Mouse (Mus musculus) heart, postnatal 0 days (tissue): ENCODE data around the gene Rpl13. TPM values are rescaled to one million over a fixed set of nuclear protein-coding genes. Genes with fewer than 3 reads are reported as not detected.
"Not testable (repeated sequence)": the region's sequence is repeated elsewhere in the genome, so short reads cannot be mapped to it uniquely, and the experiment has no call there.

Source experiments
- ATAC-seq: fragments of 200-750 bp; cut with Nextera tagmentation; 2 replicates; pipeline ENCODE4 v1.8.0; 2017; ENCODE audit warnings: low read depth, moderate number of reproducible peaks, moderate library complexity; ENCODE audit not compliant: insufficient read depth
- DNase-seq: peaks from one replicate; pipeline ENCODE4 v3.0.0-alpha.2; 2016; ENCODE audit warnings: low spot score
- H3K27ac ChIP-seq: fragments of 300-500 bp; sonication (generic); 2 replicates; pipeline ENCODE4 v1.5.1; 2014; ENCODE audit warnings: low read depth, mild to moderate bottlenecking
- H3K27me3 ChIP-seq: fragments of 300-500 bp; sonication (generic); 2 replicates; pipeline ENCODE4 v1.6.1; 2014; ENCODE audit warnings: low read length, mixed read lengths; ENCODE audit not compliant: control insufficient read depth, insufficient read depth
- H3K36me3 ChIP-seq: fragments of 300-500 bp; sonication (generic); replicated peaks from 2 replicates; pipeline ENCODE4 v1.6.1; 2014; ENCODE audit warnings: low read length, mixed read lengths; ENCODE audit not compliant: control insufficient read depth, insufficient read depth
- H3K4me1 ChIP-seq: fragments of 300-500 bp; sonication (generic); 2 replicates; pipeline ENCODE4 v1.6.1; 2014; ENCODE audit warnings: antibody characterized with exemption; ENCODE audit not compliant: control insufficient read depth, insufficient read depth
- H3K4me2 ChIP-seq: fragments of 300-500 bp; sonication (generic); 2 replicates; pipeline ENCODE4 v1.6.1; 2014; ENCODE audit warnings: low read depth, mild to moderate bottlenecking, low read length, moderate library complexity
- H3K4me3 ChIP-seq: fragments of 300-500 bp; sonication (generic); 2 replicates; pipeline ENCODE4 v1.5.1; 2014; ENCODE audit warnings: low read depth, low read length
- H3K9ac ChIP-seq: fragments of 300-500 bp; sonication (generic); replicated peaks from 2 replicates; pipeline ENCODE4 v1.6.1; 2014; ENCODE audit warnings: low read depth, low read length, mixed read lengths
- H3K9me3 ChIP-seq: fragments of 300-500 bp; sonication (generic); replicated peaks from 2 replicates; pipeline ENCODE4 v1.6.1; 2016; ENCODE audit warnings: low read length; ENCODE audit not compliant: control insufficient read depth
- CTCF ChIP-seq: IDR thresholded peaks from 2 replicates; pipeline ENCODE4 v1.5.1; 2016; ENCODE audit warnings: antibody characterized with exemption, control low read depth, low read depth
- EP300 ChIP-seq: IDR thresholded peaks from 2 replicates; pipeline ENCODE4 v1.6.1; 2016; ENCODE audit warnings: antibody characterized with exemption, low read depth
- WGBS: fragments of 180-500 bp; shearing (Covaris S2); extraction: QIAGEN DNeasy Blood & Tissue Kit; methylation state at CpG from one replicate; pipeline ENCODE4 v1.1.7; 2014; 5-methylcytosine and 5-hydroxymethylcytosine counted together
- polyA plus RNA-seq: library from polyadenylated mRNA; unstranded; fragments of >200 nt; fragmentation: Nextera tagmentation; extraction: Ambion mirVana; gene quantifications from 2 replicates; pipeline ENCODE4 v1.2.1, GENCODE M21; 2015
- total RNA-seq: library from RNA; depleted of rRNA; stranded (reverse); fragments of >200 nt; gene quantifications from 2 replicates; pipeline ENCODE4 v1.2.3, GENCODE M21; 2014; ENCODE audit warnings: low replicate concordance

Gene Rpl13
- total and polyA plus RNA-seq, 2 experiments from 2014 or later: 813 to 2,720 TPM

- H3K4me1 ChIP-seq: no peaks in the 10 kb centered on the region
- no peaks in the 10 kb centered on the region for H3K27me3 ChIP-seq
- ATAC-seq (no peak), DNase-seq (no peak)
- TF ChIP-seq CTCF (no peak), EP300 (no peak)
- WGBS: 89% methylated on average over 11 of the region's 11 CpGs
- no peak overlapping the region for H3K4me2 ChIP-seq
- H3K36me3 ChIP-seq: peaks cover 45% of the 10 kb centered on the region
- H3K9ac ChIP-seq: no peak overlapping the region
- H3K4me3 ChIP-seq: no peak overlapping the region
- no peak overlapping the region for H3K27ac ChIP-seq
- no peaks in the 10 kb centered on the region for H3K9me3 ChIP-seq
These were observed 4.9 kb upstream of the Rpl13 start for GRCm38 (mm10) chr8:123097216-123097615.

- no peaks in the 10 kb centered on the region for H3K27me3 ChIP-seq
- ATAC-seq (no peak), DNase-seq (no peak)
- no peak overlapping the region for H3K4me3 ChIP-seq
- H3K4me1 ChIP-seq: no peaks in the 10 kb centered on the region
- WGBS: 79% methylated on average over 12 of the region's 12 CpGs
- no peak overlapping the region for H3K4me2 ChIP-seq
- H3K27ac ChIP-seq: no peak overlapping the region
- H3K9me3 ChIP-seq: no peaks in the 10 kb centered on the region
- H3K9ac ChIP-seq: no peak overlapping the region
- TF ChIP-seq CTCF: no peak
- no peak for TF ChIP-seq EP300
- peaks cover 42% of the 10 kb centered on the region for H3K36me3 ChIP-seq
These were observed 4.2 kb upstream of the Rpl13 start for GRCm38 (mm10) chr8:123097786-123098584.

DNA sequence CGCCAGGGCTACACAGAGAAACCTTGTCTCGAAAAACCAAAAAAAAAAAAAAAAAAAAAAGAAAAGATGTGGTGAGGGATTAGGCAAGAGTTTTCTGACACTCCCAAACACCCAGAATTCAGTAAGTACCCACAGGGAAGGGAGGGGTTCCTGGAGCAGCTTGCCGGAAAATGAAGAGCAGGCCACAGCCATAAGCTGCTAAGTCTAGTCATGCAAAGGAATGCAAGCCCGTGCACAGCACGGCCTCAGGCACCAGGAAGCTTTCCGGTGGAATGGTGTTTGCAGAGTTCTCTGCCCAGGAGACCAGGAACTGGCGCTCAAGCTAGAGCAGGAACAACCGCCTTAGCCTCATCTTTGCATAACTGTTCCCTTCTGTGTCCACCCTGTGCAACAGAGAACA is 1.9 kb upstream of the Rpl13 start:
- H3K9me3 ChIP-seq: no peaks in the 10 kb centered on the region
- no peak overlapping the region for H3K9ac ChIP-seq
- H3K36me3 ChIP-seq: peaks cover 42% of the 10 kb centered on the region
- WGBS: 41% methylated on average over 8 of the region's 8 CpGs
- H3K27me3 ChIP-seq: no peaks in the 10 kb centered on the region
- H3K4me1 ChIP-seq: peaks cover 10% of the 10 kb centered on the region
- TF ChIP-seq EP300 (no peak), CTCF (no peak)
- ATAC-seq (no peak), DNase-seq (no peak)
- H3K4me2 ChIP-seq: no peak overlapping the region
- no peak overlapping the region for H3K27ac ChIP-seq
- H3K4me3 ChIP-seq: no peak overlapping the region

DNA sequence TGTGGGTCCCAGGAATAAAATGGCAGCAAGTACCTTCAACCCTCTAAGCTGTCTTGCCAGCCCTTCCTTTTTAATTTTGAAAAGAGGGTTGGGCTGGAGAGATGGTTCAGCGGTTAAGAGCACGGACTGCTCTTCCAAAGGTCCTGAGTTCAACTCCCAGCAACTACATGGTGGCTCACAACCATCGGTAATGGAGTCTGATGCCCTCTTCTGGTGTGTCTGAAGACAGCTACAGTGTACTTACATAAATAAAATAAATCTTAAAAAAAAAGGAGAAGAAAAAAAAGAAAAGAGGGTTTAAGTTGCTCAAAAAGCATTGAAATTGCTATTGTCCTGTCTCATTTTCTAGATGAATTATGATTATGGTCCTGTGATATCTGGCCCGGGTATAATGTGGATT is 906 bp upstream of the Rpl13 start:
- H3K4me3 ChIP-seq: no peak overlapping the region
- no peak overlapping the region for H3K27ac ChIP-seq
- H3K4me1 ChIP-seq: peaks cover 10% of the 10 kb centered on the region
- H3K9me3 ChIP-seq: no peaks in the 10 kb centered on the region
- TF ChIP-seq CTCF (no peak), EP300 (no peak)
- DNase-seq (no peak), ATAC-seq (no peak)
- H3K27me3 ChIP-seq: no peaks in the 10 kb centered on the region
- peaks cover 39% of the 10 kb centered on the region for H3K36me3 ChIP-seq
- WGBS: 77% methylated on average over 4 of the region's 4 CpGs
- H3K9ac ChIP-seq: no peak overlapping the region
- peak overlapping the region; percentile 90; the same call in 1 of the 2 replicates for H3K4me2 ChIP-seq

GRCm38 (mm10) chr8:123102855-123103254 is 705 bp downstream of the Rpl13 start:
- H3K9ac ChIP-seq: peak overlapping the region; percentile 97
- not testable (repeated sequence) for DNase-seq, H3K9me3 ChIP-seq, H3K4me1 ChIP-seq, H3K27me3 ChIP-seq
- H3K4me2 ChIP-seq: peak overlapping the region; percentile 90
- peak overlapping the region; percentile 95 for H3K27ac ChIP-seq
- under 1% methylated on average over 26 of the region's 26 CpGs for WGBS
- H3K4me3 ChIP-seq: peak overlapping the region; percentile 95
- peaks cover 33% of the 10 kb centered on the region for H3K36me3 ChIP-seq
- ATAC-seq: 0 out of 2 replicates have a peak, but pooled peaks have one; percentile 1

- Histone ChIP-seq H3K36me3 (peaks cover 29% of the 10 kb centered on the region), H3K9ac (peak overlapping the region; percentile 97), H3K27me3 (no peaks in the 10 kb centered on the region), H3K27ac (peak overlapping the region; percentile 95; the same call in 1 of the 2 replicates), H3K9me3 (no peaks in the 10 kb centered on the region), H3K4me2 (peak overlapping the region; percentile 90), H3K4me1 (peaks cover 10% of the 10 kb centered on the region), H3K4me3 (peak overlapping the region; percentile 95)
- ATAC-seq (no peak), DNase-seq (no peak)
- no peak for TF ChIP-seq EP300
- no peak for TF ChIP-seq CTCF
- 11% methylated on average over 14 of the region's 15 CpGs for WGBS
These were observed 1.1 kb downstream of the Rpl13 start for GRCm38 (mm10) chr8:123103285-123103684.
